Mouse (Mus musculus) cerebellum, adult 11 months (tissue): ENCODE results near the gene Hipk2.
"Not testable (repeated sequence)": the region's sequence is repeated elsewhere in the genome, so short reads cannot be mapped to it uniquely, and the experiment has no call there.

Experiments used
- DNase-seq: peaks from one replicate; pipeline ENCODE4 v3.0.0; 2022

The Hipk2 gene

DNA sequence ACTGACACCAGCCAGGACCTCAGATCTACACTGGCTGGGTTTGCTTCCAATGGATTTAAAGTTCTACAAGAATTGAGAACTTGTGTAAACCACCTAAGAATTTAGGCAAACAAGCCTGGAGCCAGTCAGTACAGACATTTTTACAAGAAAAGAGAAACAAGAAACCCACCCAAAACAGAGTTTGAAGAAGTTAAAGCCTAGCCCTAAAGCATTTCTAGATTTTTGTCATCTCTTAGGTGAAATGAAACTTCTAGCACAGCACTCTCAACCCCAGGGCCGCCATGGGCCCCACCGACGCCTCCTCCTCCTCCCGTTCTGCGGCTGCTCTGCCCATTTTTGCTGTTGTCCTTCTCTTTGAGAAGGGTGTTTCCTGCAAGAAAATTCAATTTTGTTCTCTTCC, 184.9 kb downstream of the Hipk2 start:
- no peak for DNase-seq

DNA sequence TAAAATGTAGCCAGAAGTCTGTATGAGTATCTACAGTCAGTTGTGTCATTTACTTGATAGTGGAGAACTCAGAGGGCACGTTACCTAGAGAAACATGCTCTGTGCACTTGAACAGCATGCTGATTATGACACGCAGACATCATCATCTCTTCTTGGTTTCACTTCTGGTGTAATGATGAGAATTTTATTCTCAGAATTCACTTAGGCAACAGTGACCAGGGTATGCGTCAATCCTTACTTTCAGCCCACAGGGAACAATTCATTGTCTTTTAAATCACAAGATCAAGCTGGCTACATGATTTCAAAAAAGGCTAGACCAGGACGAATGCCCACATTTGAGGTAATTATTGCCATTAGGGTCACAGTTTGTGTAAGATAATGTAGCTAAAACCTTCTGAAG, 185.3 kb downstream of the Hipk2 start:
- no peak for DNase-seq

DNA sequence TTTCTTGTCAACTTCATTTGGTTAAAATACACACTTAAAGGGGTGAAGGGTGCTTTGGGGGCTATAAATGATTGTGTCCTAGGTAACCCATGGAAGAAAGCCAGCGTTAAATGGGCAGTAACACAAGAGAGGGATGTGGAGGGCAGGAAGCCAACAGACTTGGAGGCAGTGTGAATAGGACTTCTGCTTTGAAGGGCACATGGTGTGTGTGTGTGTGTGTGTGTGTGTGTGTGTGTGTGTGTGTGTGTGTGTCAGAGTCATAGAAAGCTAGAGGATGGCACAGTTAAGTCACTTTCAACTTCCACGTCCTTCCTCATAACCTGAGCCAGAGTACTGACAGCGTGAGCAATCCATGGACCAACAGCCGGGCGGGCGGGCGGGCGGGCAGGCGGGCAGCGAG, 187.1 kb downstream of the Hipk2 start:
- DNase-seq, result no peak

DNA sequence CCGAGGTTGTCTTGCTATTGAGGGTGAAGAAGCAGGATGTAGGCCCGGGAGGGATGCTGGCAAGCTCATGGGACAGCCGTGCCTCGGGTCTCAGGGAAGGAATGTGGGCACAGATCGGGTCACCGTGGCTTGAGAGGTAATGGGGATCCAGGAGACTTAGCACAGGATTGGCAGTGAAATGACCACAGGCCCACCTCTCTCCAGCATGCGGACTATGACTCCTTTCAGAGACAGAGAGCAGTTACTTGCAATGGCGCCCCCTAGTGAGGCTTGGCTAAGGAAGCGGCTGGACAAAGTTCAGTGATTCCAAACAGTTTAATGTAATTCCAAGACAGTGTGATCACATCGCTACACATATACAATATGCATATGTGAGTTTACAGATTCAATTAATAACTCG, 188.7 kb downstream of the Hipk2 start:
- peak; percentile 35 for DNase-seq

DNA sequence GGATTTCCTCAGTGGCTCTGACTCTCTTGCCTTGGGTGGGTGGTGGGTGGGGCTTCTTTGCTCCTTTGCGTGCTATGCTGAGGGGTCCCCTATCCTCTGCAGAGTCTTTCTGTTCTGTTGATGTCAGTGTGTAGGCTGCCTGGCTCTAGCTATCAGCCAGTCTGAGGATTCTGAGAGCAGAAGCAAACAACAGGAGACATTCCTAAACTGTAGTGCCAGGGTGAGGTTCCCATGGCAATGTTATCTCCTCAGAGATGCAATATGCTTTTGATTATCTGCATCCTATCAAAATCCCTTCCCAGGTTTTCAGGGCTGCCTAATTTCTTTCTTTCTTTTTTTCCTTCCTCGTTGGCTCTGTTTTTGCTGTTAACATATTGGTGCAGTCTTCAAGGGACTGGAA, 193.4 kb downstream of the Hipk2 start:
- DNase-seq, result no peak

DNA sequence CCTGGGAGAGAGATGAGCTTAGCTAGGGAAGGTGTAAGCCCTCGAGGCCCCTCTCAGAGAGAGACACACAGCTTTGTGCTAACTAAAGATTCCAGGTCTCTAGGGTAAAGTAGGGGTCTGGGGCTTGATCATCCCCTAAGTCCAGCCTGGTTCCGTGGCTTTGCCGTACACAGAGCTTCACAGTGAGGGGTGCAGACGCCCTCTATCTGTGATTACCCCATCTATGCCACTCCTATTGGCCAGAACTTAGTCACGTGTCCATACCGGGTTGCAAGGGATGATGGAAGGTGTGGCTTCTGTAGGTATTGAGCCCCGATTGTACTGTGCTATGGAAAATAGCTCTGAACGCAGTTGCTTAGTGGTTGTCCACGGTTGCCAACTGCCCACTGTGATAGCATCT, 198.3 kb downstream of the Hipk2 start:
- no peak for DNase-seq

DNA sequence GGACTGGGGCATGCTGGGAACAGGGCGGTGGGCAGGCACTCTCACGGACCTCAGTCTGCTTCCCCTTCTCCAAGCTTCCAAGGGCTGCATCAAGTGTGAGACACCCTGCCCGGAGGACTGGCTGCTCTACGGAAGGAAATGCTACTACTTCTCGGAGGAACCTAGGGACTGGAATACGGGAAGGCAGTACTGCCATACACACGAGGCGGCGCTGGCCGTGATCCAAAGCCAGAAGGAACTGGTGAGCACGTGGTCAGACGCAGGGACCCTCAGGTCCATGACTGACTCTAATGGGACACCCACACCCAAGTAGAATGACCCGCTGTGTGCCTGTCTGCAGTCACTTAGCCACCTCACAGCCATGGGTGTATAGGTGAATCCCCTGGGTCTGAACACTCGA, 199.2 kb downstream of the Hipk2 start:
- DNase-seq, result no peak

DNA sequence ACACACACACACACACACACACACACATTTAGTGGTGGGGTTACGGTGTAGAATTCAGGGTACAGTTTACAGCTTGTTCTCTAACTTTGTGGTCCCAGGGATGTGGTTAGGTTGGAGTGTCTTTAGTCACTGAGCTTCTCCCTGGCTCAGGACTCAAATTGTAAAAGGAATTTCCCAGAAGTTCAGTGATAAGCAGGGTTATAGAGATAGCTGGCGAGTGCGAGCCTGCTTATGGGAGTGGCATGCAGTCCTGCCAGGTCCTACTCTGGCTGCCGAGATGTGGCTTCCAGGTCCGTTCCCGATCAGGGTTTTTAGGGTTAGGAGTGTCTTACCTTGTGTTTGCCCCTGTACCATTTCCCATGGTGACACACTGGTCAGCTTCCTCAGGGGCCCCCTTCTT, 199.7 kb downstream of the Hipk2 start:
- DNase-seq, result no peak

DNA sequence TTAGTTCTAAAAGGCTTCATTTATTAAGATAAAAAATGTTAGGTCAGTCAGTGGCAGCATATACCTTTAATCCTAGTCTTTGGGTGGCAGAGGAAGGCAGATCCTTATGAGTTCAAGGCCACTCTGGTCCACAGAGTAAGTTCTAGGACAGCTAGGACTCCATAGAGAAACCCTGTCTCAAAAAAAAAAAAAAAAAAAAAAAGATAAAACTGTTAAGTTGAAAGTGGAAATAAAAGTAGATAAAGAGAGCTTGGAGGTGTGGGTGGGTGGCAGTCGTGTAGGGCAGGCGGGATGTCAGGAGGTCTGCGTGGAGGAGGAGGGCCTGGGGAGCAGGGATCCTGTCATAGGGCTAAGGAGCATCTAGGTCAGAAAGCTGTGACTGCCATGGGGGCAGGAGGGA, 204.0 kb downstream of the Hipk2 start:
- no peak for DNase-seq

DNA sequence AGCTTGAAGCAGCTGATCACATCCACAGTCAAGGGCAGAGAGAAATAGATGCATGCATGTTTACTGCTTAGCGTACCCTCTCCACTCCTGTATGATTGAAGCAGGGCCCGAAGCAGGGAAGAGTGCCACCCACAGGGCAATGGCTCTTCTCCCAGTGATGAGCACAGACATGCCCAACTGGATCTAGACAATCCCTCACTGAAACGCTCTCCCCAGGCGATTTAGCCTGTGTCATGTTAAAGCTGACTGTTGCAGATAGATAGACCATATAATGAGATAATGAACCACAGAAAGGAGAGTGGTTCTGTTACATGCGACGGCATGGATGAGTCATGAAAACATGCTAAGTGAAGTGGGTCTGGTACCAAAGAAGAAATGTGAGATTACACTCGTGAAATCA, 204.7 kb downstream of the Hipk2 start:
- DNase-seq, result no peak

DNA sequence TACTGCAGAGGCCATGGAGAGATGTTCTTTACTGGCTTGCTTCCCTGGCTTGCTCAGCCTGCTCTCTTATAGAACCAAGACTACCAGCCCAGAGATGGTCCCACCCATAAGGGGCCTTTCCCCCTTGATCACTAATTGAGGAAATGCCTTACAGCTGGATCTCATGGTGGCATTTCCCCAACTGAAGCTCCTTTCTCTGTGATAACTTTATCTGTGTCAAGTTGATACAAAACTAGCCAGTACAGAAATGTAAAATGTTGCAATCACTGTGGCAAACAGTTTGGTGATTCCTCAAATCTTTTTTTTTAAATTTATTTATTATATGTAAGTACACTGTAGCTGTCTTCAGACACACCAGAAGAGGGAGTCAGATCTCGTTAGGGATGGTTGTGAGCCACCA, 205.5 kb downstream of the Hipk2 start:
- DNase-seq, result not testable (repeated sequence)

DNA sequence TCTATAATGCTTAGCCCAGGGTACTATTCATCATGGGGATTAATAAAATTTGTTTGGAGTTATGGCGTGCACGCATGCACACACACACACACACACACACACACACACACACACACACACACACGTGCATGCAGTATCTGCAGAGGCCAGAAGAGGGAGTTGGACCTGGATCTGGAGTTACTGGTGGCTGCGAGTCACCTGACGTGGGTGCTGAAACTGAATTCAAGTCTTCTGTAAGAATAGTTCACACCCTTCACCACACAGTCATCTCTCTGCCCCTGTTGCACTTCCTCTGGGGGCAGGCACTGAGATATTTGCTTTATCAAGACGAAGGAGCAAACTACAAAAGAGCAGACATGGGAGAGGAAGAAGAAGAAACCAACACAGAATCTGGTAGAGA, 206.4 kb downstream of the Hipk2 start:
- no peak for DNase-seq

DNA sequence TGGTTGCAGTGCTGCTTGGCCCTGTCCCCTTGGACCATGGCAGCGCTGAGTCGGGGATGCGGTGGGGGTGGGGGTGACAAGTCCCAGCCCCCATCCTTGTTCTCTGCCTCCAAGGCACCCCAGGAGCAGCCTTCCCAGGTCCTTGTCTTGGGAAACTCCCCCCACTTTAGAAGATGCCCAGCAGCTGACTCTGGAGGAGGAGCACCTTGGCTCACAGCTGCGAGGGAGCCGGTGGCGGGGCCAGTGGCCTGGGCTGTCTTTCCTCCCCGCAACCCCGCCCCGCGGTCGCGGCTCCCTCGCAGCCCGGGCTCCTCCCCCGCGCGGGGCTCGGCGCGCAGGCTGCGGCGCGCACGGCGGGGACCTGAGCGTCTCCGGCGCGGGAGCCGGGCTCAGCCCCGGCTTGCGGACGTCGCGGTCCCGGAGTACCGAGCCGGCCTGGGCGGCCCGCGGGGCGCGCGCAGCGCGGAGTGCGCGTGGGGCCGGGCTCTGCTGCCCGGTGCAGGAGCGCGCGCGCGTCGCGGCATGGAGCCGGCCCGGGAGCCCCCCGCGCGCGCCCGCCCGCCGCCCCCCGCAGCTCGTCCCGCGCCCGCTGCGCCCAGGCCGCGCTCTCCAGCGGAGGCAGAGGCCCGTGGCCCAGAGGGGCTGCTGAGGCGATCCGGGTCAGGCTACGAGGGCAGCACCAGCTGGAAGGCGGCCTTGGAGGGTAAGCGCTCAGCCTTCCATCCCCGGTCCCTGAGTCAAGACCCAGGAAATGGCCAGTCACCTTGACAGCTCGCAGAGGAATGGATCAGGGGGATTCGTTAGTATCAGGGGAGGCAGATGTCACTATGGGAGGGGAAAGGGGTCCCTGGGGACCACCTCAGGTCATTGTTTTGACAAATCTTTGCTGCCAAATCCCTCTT, 213.0 kb downstream of the Hipk2 start, which contains the start of gene Clec2l:
Gene Clec2l (plus strand): TSS at position 356 of the 902 bp plus-strand sequence.
- DNase-seq, result peak; percentile 65

DNA sequence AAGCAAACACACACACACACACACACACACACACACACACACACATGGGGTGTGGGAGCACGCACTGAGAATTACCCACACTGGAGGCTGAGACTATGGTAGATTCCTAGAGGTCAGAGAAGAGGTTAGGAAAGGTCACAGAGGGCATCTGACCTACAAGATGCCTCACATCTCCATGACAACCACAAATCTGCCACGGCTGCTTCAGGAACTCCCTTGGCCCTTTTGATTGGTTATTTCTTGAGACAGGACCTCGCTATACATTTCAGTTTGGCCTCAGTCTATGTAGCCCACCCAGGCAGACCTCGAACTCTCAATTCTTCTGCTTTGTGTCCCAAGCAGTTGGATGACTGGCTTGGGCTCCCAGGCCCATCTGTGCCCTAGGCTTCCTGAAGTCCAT, 214.3 kb downstream of the Hipk2 start:
- DNase-seq, result no peak

DNA sequence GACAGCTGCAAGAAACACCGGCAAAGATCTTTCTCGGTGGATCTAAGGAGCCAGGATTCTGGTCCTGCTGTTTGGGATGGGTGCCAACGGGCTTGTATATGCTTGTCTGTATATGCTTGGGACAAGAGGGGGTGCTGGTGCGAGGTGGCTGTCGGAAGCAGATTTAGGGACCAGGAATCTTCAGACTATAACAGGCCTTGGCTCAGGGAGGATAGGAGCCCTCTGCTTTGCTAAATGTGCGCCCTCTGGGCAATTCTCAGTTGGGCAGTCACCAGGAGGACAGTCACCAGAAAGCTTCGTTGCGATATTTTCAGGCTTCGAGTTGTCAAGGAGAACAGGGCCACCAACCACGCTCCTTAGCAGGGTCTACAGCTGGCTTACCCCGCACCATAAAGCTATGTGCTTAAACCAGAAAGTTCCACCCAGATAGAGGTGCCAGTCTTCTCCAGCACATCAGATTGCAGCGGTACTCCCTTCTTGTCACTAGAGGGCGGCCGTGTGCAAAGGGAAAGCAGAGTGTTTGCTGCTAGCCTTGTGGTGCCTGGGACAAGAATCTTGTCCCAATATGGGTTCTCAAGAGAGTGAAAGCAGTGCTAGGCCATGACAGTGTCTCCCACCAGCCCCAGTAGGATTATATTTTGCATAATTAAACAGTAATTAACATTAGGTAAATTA, 225.6 kb downstream of the Hipk2 start:
- peak; percentile 57 for DNase-seq

DNA sequence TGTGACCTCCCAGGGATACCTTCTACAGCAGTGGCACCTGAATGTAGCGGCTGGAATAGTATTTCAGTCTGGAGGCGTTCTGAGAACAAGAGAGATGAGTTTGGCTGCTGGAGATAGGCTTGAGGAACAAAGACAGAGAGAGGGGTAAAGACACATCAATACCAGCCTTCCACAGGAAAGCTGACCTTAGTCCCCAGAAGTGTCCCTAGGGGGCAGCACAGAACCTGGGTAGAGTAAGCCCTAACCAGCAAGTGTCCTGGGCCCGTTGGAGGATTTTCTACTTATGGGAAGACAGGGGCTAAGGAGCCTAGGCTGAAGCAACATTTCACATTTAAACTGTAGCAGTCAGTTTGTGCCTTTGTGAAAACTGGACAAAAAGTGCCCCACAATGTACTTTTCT, 226.4 kb downstream of the Hipk2 start:
- DNase-seq, result no peak
